Mouse (Mus musculus) adrenal gland, adult 18-20 months (tissue): ENCODE results near the gene Pik3ap1. TPM values are rescaled to one million over a fixed set of nuclear protein-coding genes. Genes with fewer than 3 reads are reported as not detected.

Experiments used
- DNase-seq, 2 experiments: peaks; one replicate each; pipeline ENCODE4 v3.0.0; 2021 to 2022; ENCODE audit warnings: low spot score in 2 of 2
- total RNA-seq, 2 experiments: library from RNA; stranded (reverse); gene quantifications; 1 replicate in 1 of 2; 2 replicates in 1 of 2; pipeline ENCODE4 v1.2.3; 2021

The Pik3ap1 gene
- total RNA-seq, 2 experiments from 2014 or later: 10.2 to 13.4 TPM

- no peak for DNase-seq
Observed at GRCm38 (mm10) chr19:41233698-41234097, 151.2 kb downstream of the Pik3ap1 start.

Other genes with a start within 250 kb of the Pik3ap1 start
- under 1 TPM in 1 of 2 experiments, not detected in 1; 0.06 TPM for gene Tll2, start 178.3 kb downstream of the Pik3ap1 start, total RNA-seq
- 100 to 1,000 TPM; 150 to 191 TPM for gene Tm9sf3, start 121.1 kb downstream of the Pik3ap1 start, total RNA-seq
- gene Lcor, start 97.5 kb upstream of the Pik3ap1 start, total RNA-seq: 10 to 100 TPM; 15.4 to 16.0 TPM
- gene Gm340, start 197.3 kb upstream of the Pik3ap1 start, total RNA-seq: 10 to 100 TPM; 12.6 to 12.9 TPM